Mouse (Mus musculus) C2C12 (cell line): ENCODE data around the gene Rere. TPM values are rescaled to one million over a fixed set of nuclear protein-coding genes. Genes with fewer than 3 reads are reported as not detected.

ENCODE experiments used
- H3K27me3 ChIP-seq: one replicate; pipeline ENCODE4 v1.6.1; 2011; ENCODE audit not compliant: control insufficient read depth, insufficient read depth, insufficient read length
- H3K36me3 ChIP-seq: one replicate; pipeline ENCODE4 v1.6.1; 2011; ENCODE audit not compliant: control insufficient read depth, insufficient read depth
- H3K4me3 ChIP-seq: one replicate; pipeline ENCODE4 v1.5.1; 2011; ENCODE audit warnings: mild to moderate bottlenecking, control low read depth; ENCODE audit not compliant: poor library complexity, insufficient read depth, severe bottlenecking
- H3K79me2 ChIP-seq: one replicate; pipeline ENCODE4 v1.6.1; 2011; ENCODE audit not compliant: control insufficient read depth, insufficient read depth
- H3K79me3 ChIP-seq: one replicate; pipeline ENCODE4 v1.6.1; 2011; ENCODE audit warnings: low read depth, control low read depth
- H3ac ChIP-seq: one replicate; pipeline ENCODE3; 2011; ENCODE audit warnings: low read depth; ENCODE audit not compliant: control insufficient read depth, insufficient read length
- CEBPB ChIP-seq: IDR thresholded peaks from one replicate; pipeline ENCODE4 v1.6.1; 2011; ENCODE audit warnings: low read depth, mild to moderate bottlenecking, control low read depth, moderate library complexity
- CTCF ChIP-seq: IDR thresholded peaks from one replicate; pipeline ENCODE4 v1.5.1; 2011; ENCODE audit not compliant: control insufficient read depth, insufficient read depth, insufficient read length
- FOSL1 ChIP-seq: IDR thresholded peaks from one replicate; pipeline ENCODE4 v1.8.0; 2011; ENCODE audit warnings: mild to moderate bottlenecking, low read length; ENCODE audit not compliant: poor library complexity, insufficient read depth, severe bottlenecking
- MAX ChIP-seq: IDR thresholded peaks from one replicate; pipeline ENCODE4 v1.6.1; 2011; ENCODE audit warnings: mild to moderate bottlenecking, control low read depth
- MYOD1 ChIP-seq: IDR thresholded peaks from one replicate; pipeline ENCODE4 v1.6.1; 2011; ENCODE audit warnings: low read depth; ENCODE audit not compliant: control insufficient read depth, insufficient read length
- MYOG ChIP-seq: IDR thresholded peaks from one replicate; pipeline ENCODE4 v1.6.1; 2011; ENCODE audit not compliant: control insufficient read depth, insufficient read length; ENCODE audit errors: extremely low read depth
- USF1 ChIP-seq: IDR thresholded peaks from one replicate; pipeline ENCODE4 v1.6.1; 2011; ENCODE audit warnings: low read depth, mild to moderate bottlenecking, control low read depth, moderate library complexity
- polyA plus RNA-seq: library from polyadenylated mRNA; unstranded; fragments of >200 nt; fragmentation: generic; extraction: Trizol; gene quantifications from one replicate; pipeline ENCODE4 v1.2.1, GENCODE M21; 2012; ENCODE audit warnings: missing spikeins

Rere gene
- polyA plus RNA-seq, 1 experiment, result 27.1 TPM

- TF ChIP-seq CEBPB (no peak), USF1 (no peak)
- H3K4me3 ChIP-seq, result no peak overlapping the region
- no peaks in the 10 kb centered on the region for H3K27me3 ChIP-seq
- peaks cover 3% of the 10 kb centered on the region for H3K36me3 ChIP-seq
- H3ac ChIP-seq, result no peak overlapping the region
- H3K79me2 ChIP-seq, result peaks cover 100% of the 10 kb centered on the region
- H3K79me3 ChIP-seq, result peaks cover 79% of the 10 kb centered on the region
These were observed 112.2 kb downstream of the Rere start for GRCm38 (mm10) chr4:150393607-150394006.

DNA sequence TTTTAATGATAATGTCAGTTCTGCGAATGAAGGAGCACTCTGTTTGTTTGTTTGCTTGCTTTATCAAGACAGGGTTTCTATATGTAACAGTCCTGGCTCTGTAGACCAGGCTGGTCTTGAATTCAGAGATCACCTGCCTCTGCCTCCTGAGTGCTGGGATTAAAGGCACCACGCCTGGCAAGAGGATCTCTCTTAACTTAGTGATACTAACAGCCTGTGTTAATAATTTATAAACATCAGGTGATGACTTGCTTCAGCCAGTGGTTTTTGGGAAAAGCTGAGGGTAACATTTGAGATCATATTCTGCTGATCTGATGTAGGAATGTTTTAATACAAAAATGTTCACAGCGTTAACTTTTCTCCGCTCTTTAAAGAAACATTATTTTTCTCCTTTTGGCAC is 112.6 kb downstream of the Rere start:
- peaks cover 79% of the 10 kb centered on the region for H3K79me3 ChIP-seq
- no peak for TF ChIP-seq FOSL1
- no peak for TF ChIP-seq USF1
- TF ChIP-seq MYOD1, result no peak
- no peak for TF ChIP-seq MAX
- no peak for TF ChIP-seq CEBPB
- no peak for TF ChIP-seq CTCF
- no peak for TF ChIP-seq MYOG

DNA sequence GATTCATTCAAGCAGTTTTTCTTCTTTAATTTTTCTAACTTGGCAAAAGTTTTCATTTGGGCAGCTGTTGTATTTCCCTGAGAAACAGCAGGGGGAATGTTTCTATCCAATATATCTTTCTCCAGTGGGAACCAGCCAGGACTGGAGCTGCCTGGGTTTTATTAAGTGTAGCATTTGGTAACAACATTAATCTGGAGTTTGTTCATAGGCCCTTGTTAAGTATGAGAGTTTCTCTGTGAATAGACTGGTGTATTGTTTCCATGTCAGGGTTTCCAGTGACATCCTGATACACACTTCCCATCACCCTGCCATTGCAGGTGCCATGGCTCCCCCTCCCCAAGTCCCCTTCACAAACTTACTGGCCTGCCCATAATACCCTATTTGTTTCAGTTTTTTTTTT is 114.9 kb downstream of the Rere start:
- TF ChIP-seq MYOD1 (no peak), CEBPB (no peak), CTCF (no peak), FOSL1 (no peak), MYOG (no peak), MAX (no peak), USF1 (no peak)
- no peak overlapping the region for H3ac ChIP-seq

More for the DNA sequence above, 112.6 kb downstream of the Rere start:
- Histone ChIP-seq H3ac (no peak overlapping the region), H3K27me3 (no peaks in the 10 kb centered on the region), H3K4me3 (no peak overlapping the region), H3K36me3 (peaks cover 3% of the 10 kb centered on the region), H3K79me2 (peaks cover 100% of the 10 kb centered on the region)

GRCm38 (mm10) chr4:150396826-150397620 is 115.6 kb downstream of the Rere start:
- Histone ChIP-seq H3ac (no peak overlapping the region), H3K36me3 (no peaks in the 10 kb centered on the region), H3K79me2 (peaks cover 100% of the 10 kb centered on the region), H3K27me3 (no peaks in the 10 kb centered on the region), H3K79me3 (peaks cover 82% of the 10 kb centered on the region), H3K4me3 (no peak overlapping the region)
- TF ChIP-seq MAX, result no peak
- no peak for TF ChIP-seq FOSL1
- no peak for TF ChIP-seq USF1
- no peak for TF ChIP-seq MYOG
- no peak for TF ChIP-seq CEBPB
- TF ChIP-seq MYOD1, result no peak
- no peak for TF ChIP-seq CTCF

More for the DNA sequence above, 114.9 kb downstream of the Rere start:
- Histone ChIP-seq H3K4me3 (no peak overlapping the region), H3K27me3 (no peaks in the 10 kb centered on the region), H3K79me3 (peaks cover 83% of the 10 kb centered on the region), H3K79me2 (peaks cover 100% of the 10 kb centered on the region), H3K36me3 (no peaks in the 10 kb centered on the region)

DNA sequence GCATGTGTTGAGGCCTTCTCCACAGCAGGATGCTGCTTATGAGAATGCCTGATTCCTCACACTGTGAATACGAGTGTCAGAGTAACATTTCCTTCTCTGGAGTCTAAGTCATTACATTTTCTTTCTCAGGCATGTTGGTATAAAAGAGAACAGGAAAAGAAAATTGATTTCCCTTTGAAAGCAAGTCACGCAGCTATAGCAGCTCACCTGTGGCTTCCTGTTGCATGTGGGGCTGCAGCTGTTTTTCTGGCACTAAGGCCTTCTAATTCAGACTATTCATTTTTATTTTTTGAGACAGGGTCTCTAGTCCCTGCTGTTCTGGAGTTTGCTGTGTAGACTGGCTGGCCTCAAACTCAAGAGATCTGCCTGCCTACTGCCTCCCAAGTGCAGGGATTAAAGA is 117.6 kb downstream of the Rere start:
- Histone ChIP-seq H3K79me3 (peaks cover 87% of the 10 kb centered on the region), H3K79me2 (peaks cover 100% of the 10 kb centered on the region), H3K4me3 (no peak overlapping the region), H3ac (no peak overlapping the region), H3K36me3 (no peaks in the 10 kb centered on the region), H3K27me3 (no peaks in the 10 kb centered on the region)
- no peak for TF ChIP-seq CTCF
- TF ChIP-seq USF1, result no peak
- TF ChIP-seq CEBPB, result no peak
- TF ChIP-seq MYOD1, result no peak
